39 mouse cellular contexts compared by ENCODE assay signal in genomic region chr12:35013950-35014349, GRCm38 (mm10). TPM values are rescaled to one million over a fixed set of nuclear protein-coding genes. Genes with fewer than 3 reads are reported as not detected.
"Had no signal": no experiment of that assay in that cellular context is flagged by ENCODE, and none has a peak within 500 bp of the region (broad histone marks: within the 10 kb centered on the region; RNA-seq: fewer than 3 reads in every experiment).

No protein-coding gene starts in this region.

- H3K27ac ChIP-seq: heart, embryonic 10.5 days; hindbrain, embryonic 10.5 days; hindbrain, embryonic 12.5 days; hindbrain, embryonic 14.5 days; intestine, embryonic 15.5 days; limb, embryonic 10.5 days; limb, embryonic 12.5 days; liver, embryonic 13.5 days had no signal

- H3K4me1 ChIP-seq: heart, embryonic 10.5 days; heart, embryonic 12.5 days; intestine, embryonic 15.5 days; limb, embryonic 10.5 days; limb, embryonic 12.5 days; liver, embryonic 13.5 days had no signal

- H3K4me3 ChIP-seq: heart, embryonic 10.5 days; heart, embryonic 12.5 days; hindbrain, embryonic 10.5 days; hindbrain, embryonic 12.5 days; intestine, embryonic 15.5 days; limb, embryonic 10.5 days; limb, embryonic 12.5 days; liver, embryonic 13.5 days had no signal

- ATAC-seq: hindbrain, embryonic 16.5 days; inflammation-experienced regulatory T-cells, adult 6 months; intestine, embryonic 15.5 days; intestine, postnatal 0 days had no signal

- H3K27me3 ChIP-seq: heart, embryonic 12.5 days; intestine, embryonic 15.5 days; limb, embryonic 12.5 days; liver, embryonic 13.5 days had no signal

- H3K36me3 ChIP-seq: heart, embryonic 10.5 days; heart, embryonic 12.5 days; hindbrain, embryonic 10.5 days; hindbrain, embryonic 12.5 days; intestine, embryonic 15.5 days; limb, embryonic 10.5 days; limb, embryonic 12.5 days; liver, embryonic 13.5 days had no signal

- DNase-seq: gastrocnemius, postnatal 14 days; gastrocnemius, postnatal 36 days; heart, postnatal 10 days; heart, postnatal 4 days; kidney, adult 18-20 months; kidney, adult 8-10 months; kidney, postnatal 10 days; kidney, postnatal 25 days; layer of hippocampus, adult 9-11 months; layer of hippocampus, postnatal 36 days; liver; liver, embryonic 13.5 days had no signal

- H3K9ac ChIP-seq: heart, embryonic 12.5 days; hindbrain, embryonic 12.5 days; hindbrain, embryonic 14.5 days; intestine, embryonic 15.5 days; limb, embryonic 12.5 days; liver, embryonic 13.5 days had no signal

RNA-seq across cellular contexts. Expression of gene Prps1l1, which starts 29.4 kb away (rescaled TPM):
- total RNA-seq: gastrocnemius, adult 8-10 months; gastrocnemius, postnatal 14 days; gastrocnemius, postnatal 36 days; heart, adult 8-10 months; heart, postnatal 10 days; heart, postnatal 25 days; heart, postnatal 4 days; layer of hippocampus, adult 18-20 months; layer of hippocampus, adult 8-10 months; layer of hippocampus, postnatal 14 days; layer of hippocampus, postnatal 36 days; left cerebral cortex, adult 18-20 months; left cerebral cortex, postnatal 14 days; left cerebral cortex, postnatal 36 days had no signal
- polyA plus RNA-seq: frontal cortex, adult 2 months; heart, embryonic 10.5 days; heart, embryonic 12.5 days; heart, embryonic 14.5 days; hindbrain, embryonic 10.5 days; hindbrain, embryonic 12.5 days; hindbrain, embryonic 14.5 days; hindbrain, embryonic 16.5 days; intestine, embryonic 15.5 days; intestine, postnatal 0 days; kidney, embryonic 14.5 days; kidney, embryonic 16.5 days; large intestine, adult 2 months; limb, embryonic 10.5 days; limb, embryonic 12.5 days; limb, embryonic 14.5 days; liver, embryonic 11.5 days had no signal
